Comparison of ENCODE assay signal across 16 mouse cellular contexts in the genomic region with DNA sequence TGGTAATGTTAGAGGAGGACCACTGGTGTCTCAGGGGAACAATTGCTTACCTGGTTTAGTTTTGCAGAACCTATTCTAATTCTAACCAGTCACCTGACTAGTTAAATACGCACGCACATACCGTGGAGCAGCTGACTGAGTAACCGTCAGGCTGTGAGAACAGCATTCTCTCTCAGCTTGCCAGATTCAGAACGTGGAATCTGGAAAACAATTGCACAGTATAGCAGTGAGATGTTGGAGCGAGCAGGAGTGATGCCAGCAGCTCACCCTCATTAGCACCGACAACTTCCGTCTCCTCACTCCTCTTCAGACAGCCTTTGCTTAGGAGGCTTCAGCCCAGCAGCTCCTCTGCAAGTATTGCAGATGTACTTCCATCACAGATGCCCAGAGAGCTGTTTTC. TPM values are rescaled to one million over a fixed set of nuclear protein-coding genes. Genes with fewer than 3 reads are reported as not detected.
A peak's percentile ranks its signal among the peaks of the same experiment; 100 is the strongest.
DNase-seq lines count a peak whose midpoint lies in the region; ATAC-seq lines count a peak whose summit lies in the region.
"Had no signal": no experiment of that assay in that cellular context is flagged by ENCODE, and none has a peak within 500 bp of the region (broad histone marks: within the 10 kb centered on the region; RNA-seq: fewer than 3 reads in every experiment).

No protein-coding gene starts in this region.

- DNase-seq in cerebellum, adult 9-10 months, result peak; percentile 28
- DNase-seq in hindbrain, embryonic 11.5 days (ENCODE audit: low spot score), result no peak
- DNase-seq in midbrain, embryonic 14.5 days, result no peak
- DNase-seq: adrenal gland, postnatal 14 days; heart, adult 18-20 months; liver; lung, adult 2 months; thymus, postnatal 25 days had no signal

- 70% methylated on average over 8 of the region's 8 CpGs for WGBS in hindbrain, embryonic 13.5 days
- WGBS in hindbrain, embryonic 11.5 days, result 78% methylated on average over 8 of the region's 8 CpGs
- 68% methylated on average over 8 of the region's 8 CpGs for WGBS in midbrain, embryonic 14.5 days
- 66% methylated on average over 8 of the region's 8 CpGs for WGBS in midbrain, embryonic 13.5 days
- 44% methylated on average over 8 of the region's 8 CpGs for WGBS in hindbrain, embryonic 16.5 days

- no peak overlapping the region for H3K4me3 ChIP-seq in hindbrain, embryonic 13.5 days
- H3K4me3 ChIP-seq in hindbrain, embryonic 11.5 days (ENCODE audit: low read depth, low read length), result no peak overlapping the region
- no peak overlapping the region for H3K4me3 ChIP-seq in midbrain, embryonic 14.5 days (replicated peaks; ENCODE audit: low read depth, low read length)
- H3K4me3 ChIP-seq in midbrain, embryonic 13.5 days (replicated peaks), result no peak overlapping the region
- no peak overlapping the region for H3K4me3 ChIP-seq in hindbrain, embryonic 16.5 days (ENCODE audit: low read length)
- H3K4me3 ChIP-seq: kidney, embryonic 15.5 days; myocyte; stomach, embryonic 15.5 days had no signal

- peak overlapping the region; percentile 77; the same call in 1 of the 2 replicates for H3K4me2 ChIP-seq in hindbrain, embryonic 13.5 days
- H3K4me2 ChIP-seq in hindbrain, embryonic 11.5 days (replicated peaks; ENCODE audit: low read depth, low read length), result no peak overlapping the region
- peak overlapping the region; percentile 86; the same call in 1 of the 2 replicates for H3K4me2 ChIP-seq in midbrain, embryonic 14.5 days (ENCODE audit: low read length)
- H3K4me2 ChIP-seq in midbrain, embryonic 13.5 days (replicated peaks), result no peak overlapping the region
- peak overlapping the region; percentile 7; the same call in 1 of the 2 replicates for H3K4me2 ChIP-seq in hindbrain, embryonic 16.5 days (ENCODE audit: low read length)
- H3K4me2 ChIP-seq: kidney, embryonic 15.5 days; stomach, embryonic 15.5 days had no signal

- no peaks in the 10 kb centered on the region for H3K36me3 ChIP-seq in hindbrain, embryonic 13.5 days
- H3K36me3 ChIP-seq in hindbrain, embryonic 11.5 days (ENCODE audit: control insufficient read depth, insufficient read depth, low read length), result no peaks in the 10 kb centered on the region
- H3K36me3 ChIP-seq in midbrain, embryonic 14.5 days (ENCODE audit: control insufficient read depth, insufficient read depth, low read length), result no peaks in the 10 kb centered on the region
- H3K36me3 ChIP-seq in midbrain, embryonic 13.5 days, result no peaks in the 10 kb centered on the region
- no peaks in the 10 kb centered on the region for H3K36me3 ChIP-seq in hindbrain, embryonic 16.5 days (ENCODE audit: control insufficient read depth, insufficient read depth, low read length)
- H3K36me3 ChIP-seq: stomach, embryonic 15.5 days had no signal

- no peaks in the 10 kb centered on the region for H3K27me3 ChIP-seq in hindbrain, embryonic 13.5 days
- H3K27me3 ChIP-seq in hindbrain, embryonic 11.5 days (ENCODE audit: control insufficient read depth, insufficient read depth, low read length), result no peaks in the 10 kb centered on the region
- H3K27me3 ChIP-seq in midbrain, embryonic 14.5 days (ENCODE audit: control insufficient read depth, insufficient read depth, low read length), result no peaks in the 10 kb centered on the region
- H3K27me3 ChIP-seq in midbrain, embryonic 13.5 days, result no peaks in the 10 kb centered on the region
- H3K27me3 ChIP-seq in hindbrain, embryonic 16.5 days (replicated peaks; ENCODE audit: control insufficient read depth, insufficient read depth, low read length), result no peaks in the 10 kb centered on the region
- H3K27me3 ChIP-seq: kidney, embryonic 15.5 days; stomach, embryonic 15.5 days had no signal

- H3K9me3 ChIP-seq in hindbrain, embryonic 13.5 days, result no peaks in the 10 kb centered on the region
- H3K9me3 ChIP-seq in hindbrain, embryonic 11.5 days (ENCODE audit: control insufficient read depth, low read length), result no peaks in the 10 kb centered on the region
- H3K9me3 ChIP-seq in midbrain, embryonic 14.5 days (ENCODE audit: control insufficient read depth, low read length), result no peaks in the 10 kb centered on the region
- H3K9me3 ChIP-seq in midbrain, embryonic 13.5 days, result no peaks in the 10 kb centered on the region
- H3K9me3 ChIP-seq in hindbrain, embryonic 16.5 days (ENCODE audit: control insufficient read depth, low read length), result no peaks in the 10 kb centered on the region
- H3K9me3 ChIP-seq: kidney, embryonic 15.5 days; stomach, embryonic 15.5 days had no signal

- no peak overlapping the region for H3K27ac ChIP-seq in hindbrain, embryonic 13.5 days
- no peak overlapping the region for H3K27ac ChIP-seq in hindbrain, embryonic 11.5 days (ENCODE audit: low read depth, low read length)
- no peak overlapping the region for H3K27ac ChIP-seq in midbrain, embryonic 14.5 days (replicated peaks; ENCODE audit: low read depth, low read length)
- no peak overlapping the region for H3K27ac ChIP-seq in midbrain, embryonic 13.5 days
- no peak overlapping the region for H3K27ac ChIP-seq in hindbrain, embryonic 16.5 days (ENCODE audit: low read depth, low read length)
- H3K27ac ChIP-seq: kidney, embryonic 15.5 days; stomach, embryonic 15.5 days had no signal

- no peak for ATAC-seq in cerebellum, adult (ENCODE audit: insufficient number of reproducible peaks, low FRiP score, low TSS enrichment)
- ATAC-seq in hindbrain, embryonic 13.5 days (ENCODE audit: low FRiP score), result no peak
- no peak for ATAC-seq in hindbrain, embryonic 11.5 days (ENCODE audit: low FRiP score)
- no peak for ATAC-seq in midbrain, embryonic 14.5 days (ENCODE audit: low FRiP score, low TSS enrichment)
- no peak for ATAC-seq in midbrain, embryonic 13.5 days
- no peak for ATAC-seq in hindbrain, embryonic 16.5 days
- ATAC-seq in megakaryocyte progenitor cell, adult 5-6 weeks (replicated peaks; ENCODE audit: poor library complexity), result no peak

- peaks cover 26% of the 10 kb centered on the region for H3K4me1 ChIP-seq in hindbrain, embryonic 13.5 days (replicated peaks)
- peaks cover 4% of the 10 kb centered on the region; the same call in 1 of the 2 replicates for H3K4me1 ChIP-seq in hindbrain, embryonic 11.5 days (replicated peaks; ENCODE audit: control insufficient read depth, insufficient read depth, low read length)
- peaks cover 23% of the 10 kb centered on the region for H3K4me1 ChIP-seq in midbrain, embryonic 14.5 days (ENCODE audit: control insufficient read depth, insufficient read depth, low read length)
- H3K4me1 ChIP-seq in midbrain, embryonic 13.5 days (replicated peaks), result peaks cover 36% of the 10 kb centered on the region
- H3K4me1 ChIP-seq in hindbrain, embryonic 16.5 days (ENCODE audit: control insufficient read depth, insufficient read depth, low read depth, low read length), result peaks cover 25% of the 10 kb centered on the region

- 0 out of 2 replicates have a peak overlapping the region, but pooled peaks have one; percentile 35 for H3K9ac ChIP-seq in hindbrain, embryonic 13.5 days
- H3K9ac ChIP-seq in hindbrain, embryonic 11.5 days (ENCODE audit: low read depth, low read length), result no peak overlapping the region
- no peak overlapping the region for H3K9ac ChIP-seq in midbrain, embryonic 14.5 days (replicated peaks; ENCODE audit: low read length)
- no peak overlapping the region for H3K9ac ChIP-seq in midbrain, embryonic 13.5 days (replicated peaks)
- no peak overlapping the region; the same call in 1 of the 2 replicates for H3K9ac ChIP-seq in hindbrain, embryonic 16.5 days (ENCODE audit: low read depth, low read length)
- H3K9ac ChIP-seq: kidney, embryonic 15.5 days; stomach, embryonic 15.5 days had no signal

RNA-seq across cellular contexts. Expression of gene Zfp652, which starts 3.7 kb away (rescaled TPM):
- 31.0 and 32.8 TPM in 2 replicates for polyA plus RNA-seq in hindbrain, embryonic 13.5 days (2015; fragmentation: Nextera tagmentation; extraction: Ambion mirVana)
- polyA plus RNA-seq in hindbrain, embryonic 11.5 days (2014; fragmentation: Nextera tagmentation; extraction: Ambion mirVana), result 13.6 and 13.7 TPM in 2 replicates
- polyA plus RNA-seq in midbrain, embryonic 14.5 days (2014; fragmentation: Nextera tagmentation; extraction: Ambion mirVana), result 13.1 and 15.7 TPM in 2 replicates
- 29.0 and 32.1 TPM in 2 replicates for polyA plus RNA-seq in midbrain, embryonic 13.5 days (2015; fragmentation: Nextera tagmentation; extraction: Ambion mirVana)
- polyA plus RNA-seq in hindbrain, embryonic 16.5 days (2015; fragmentation: Nextera tagmentation; extraction: Ambion mirVana), result 21.7 and 23.2 TPM in 2 replicates
- total RNA-seq in megakaryocyte progenitor cell, adult 5-6 weeks (2015), result 30.1 and 37.2 TPM in 2 replicates
- 20.9 and 29.1 TPM in 2 replicates for total RNA-seq in megakaryocyte progenitor cell, adult 5-6 weeks (2017)

RNA-seq across cellular contexts. Expression of gene B130006D01Rik, which starts 7.3 kb away (rescaled TPM):
- 1.6 and 1.8 TPM in 2 replicates for polyA plus RNA-seq in hindbrain, embryonic 13.5 days (2015; fragmentation: Nextera tagmentation; extraction: Ambion mirVana)
- 1.1 and 2.5 TPM in 2 replicates for polyA plus RNA-seq in hindbrain, embryonic 11.5 days (2014; fragmentation: Nextera tagmentation; extraction: Ambion mirVana)
- 1.4 and 1.5 TPM in 2 replicates for polyA plus RNA-seq in midbrain, embryonic 14.5 days (2014; fragmentation: Nextera tagmentation; extraction: Ambion mirVana)
- polyA plus RNA-seq in midbrain, embryonic 13.5 days (2015; fragmentation: Nextera tagmentation; extraction: Ambion mirVana), result 1.5 and 2.0 TPM in 2 replicates
- 0.95 and 1.2 TPM in 2 replicates for polyA plus RNA-seq in hindbrain, embryonic 16.5 days (2015; fragmentation: Nextera tagmentation; extraction: Ambion mirVana)
- 2.1 and 2.5 TPM in 2 replicates for total RNA-seq in megakaryocyte progenitor cell, adult 5-6 weeks (2015)
- 1.2 and 1.9 TPM in 2 replicates for total RNA-seq in megakaryocyte progenitor cell, adult 5-6 weeks (2017)

RNA-seq across cellular contexts. Expression of gene Phb, which starts 49.4 kb away (rescaled TPM):
- 175 and 186 TPM in 2 replicates for polyA plus RNA-seq in hindbrain, embryonic 13.5 days (2015; fragmentation: Nextera tagmentation; extraction: Ambion mirVana)
- 176 and 195 TPM in 2 replicates for polyA plus RNA-seq in hindbrain, embryonic 11.5 days (2014; fragmentation: Nextera tagmentation; extraction: Ambion mirVana)
- 183 and 207 TPM in 2 replicates for polyA plus RNA-seq in midbrain, embryonic 14.5 days (2014; fragmentation: Nextera tagmentation; extraction: Ambion mirVana)
- 168 and 179 TPM in 2 replicates for polyA plus RNA-seq in midbrain, embryonic 13.5 days (2015; fragmentation: Nextera tagmentation; extraction: Ambion mirVana)
- polyA plus RNA-seq in hindbrain, embryonic 16.5 days (2015; fragmentation: Nextera tagmentation; extraction: Ambion mirVana), result 189 and 198 TPM in 2 replicates
- 82.1 and 87.0 TPM in 2 replicates for total RNA-seq in megakaryocyte progenitor cell, adult 5-6 weeks (2015)
- 119 and 128 TPM in 2 replicates for total RNA-seq in megakaryocyte progenitor cell, adult 5-6 weeks (2017)

Comparison
In these comparisons a context has a peak if more than half of its experiments do, and no peak if none do; other contexts are left out.
1. H3K4me2 ChIP-seq: peak in hindbrain, embryonic 13.5 days (single experiment), midbrain, embryonic 14.5 days (single experiment) and hindbrain, embryonic 16.5 days (single experiment); none in hindbrain, embryonic 11.5 days (single experiment) and midbrain, embryonic 13.5 days (single experiment).